Mouse (Mus musculus) right cerebral cortex, postnatal 14 days (tissue): ENCODE results near the gene Tmem62.
"Not testable (repeated sequence)": the region's sequence is repeated elsewhere in the genome, so short reads cannot be mapped to it uniquely, and the experiment has no call there.

Experiments used
- DNase-seq: peaks from one replicate; pipeline ENCODE4 v3.0.0; 2022

The Tmem62 gene

GRCm38 (mm10) chr2:120998863-120999262 lies 22.0 kb downstream of the Tmem62 start:
- no peak for DNase-seq

GRCm38 (mm10) chr2:121003586-121003985 lies 26.8 kb downstream of the Tmem62 start:
- DNase-seq: no peak

- DNase-seq: no peak
These were observed 27.4 kb downstream of the Tmem62 start for GRCm38 (mm10) chr2:121004018-121004811.

- no peak for DNase-seq
These were observed 30.2 kb downstream of the Tmem62 start for GRCm38 (mm10) chr2:121006986-121007385.

GRCm38 (mm10) chr2:121007925-121008663 lies 31.3 kb downstream of the Tmem62 start, which contains the start of gene Ccndbp1:
Ccndbp1 (plus strand) TSS chr2:121008403.
- DNase-seq: peak; percentile 79

- DNase-seq: no peak
These were observed 31.8 kb downstream of the Tmem62 start for GRCm38 (mm10) chr2:121008664-121009007.

- DNase-seq: no peak
These were observed 32.4 kb downstream of the Tmem62 start for GRCm38 (mm10) chr2:121009071-121009677.

GRCm38 (mm10) chr2:121012676-121013075 lies 35.9 kb downstream of the Tmem62 start:
- no peak for DNase-seq

GRCm38 (mm10) chr2:121015507-121015906 lies 38.7 kb downstream of the Tmem62 start:
- no peak for DNase-seq

GRCm38 (mm10) chr2:121016226-121016625 lies 39.4 kb downstream of the Tmem62 start:
- DNase-seq: no peak

GRCm38 (mm10) chr2:121017151-121017550 lies 40.3 kb downstream of the Tmem62 start:
- DNase-seq: no peak

GRCm38 (mm10) chr2:121022918-121023317 lies 46.1 kb downstream of the Tmem62 start:
- no peak for DNase-seq

- DNase-seq: no peak
These were observed 60.0 kb downstream of the Tmem62 start, which contains the start of gene Epb42 for GRCm38 (mm10) chr2:121036733-121037341. Epb42 (minus strand) TSS chr2:121037072.

- not testable (repeated sequence) for DNase-seq
These were observed 62.0 kb downstream of the Tmem62 start for GRCm38 (mm10) chr2:121038851-121039250.

GRCm38 (mm10) chr2:121039382-121039781 lies 62.6 kb downstream of the Tmem62 start:
- DNase-seq: no peak

- DNase-seq: peak; percentile 20
These were observed 64.3 kb downstream of the Tmem62 start for GRCm38 (mm10) chr2:121041098-121041497.

GRCm38 (mm10) chr2:121045653-121046052 lies 68.8 kb downstream of the Tmem62 start:
- DNase-seq: no peak

- no peak for DNase-seq
These were observed 75.4 kb downstream of the Tmem62 start for GRCm38 (mm10) chr2:121052176-121052575.

- DNase-seq: no peak
These were observed 77.2 kb downstream of the Tmem62 start for GRCm38 (mm10) chr2:121054060-121054459.

GRCm38 (mm10) chr2:121055915-121056314 lies 79.1 kb downstream of the Tmem62 start:
- DNase-seq: no peak
